Mouse (Mus musculus): ENCODE measurements around the gene Poc1b.

- no peak for TF ChIP-seq GATA1 (IDR thresholded peaks at IDR 0.05; ENCODE audit: low read length)
- TF ChIP-seq TAL1 (IDR thresholded peaks at IDR 0.05; ENCODE audit: low read length) = no peak
These were observed 84.0 kb downstream of the Poc1b start for GRCm38 (mm10) chr10:99190798-99191197.
